Mouse (Mus musculus): Measurements from ENCODE around the gene Vipas39. TPM values are rescaled to one million over a fixed set of nuclear protein-coding genes. Genes with fewer than 3 reads are reported as not detected.

Vipas39 gene
- total RNA-seq, 1 experiment from 2014 or later, result 50.5 TPM

GRCm38 (mm10) chr12:87274853-87275831 is 9.1 kb upstream of the Vipas39 start:
- no peak for ATAC-seq (ENCODE audit: extremely low read depth, insufficient number of reproducible peaks, low FRiP score, poor library complexity, severe bottlenecking)

- no peak for ATAC-seq (ENCODE audit: extremely low read depth, insufficient number of reproducible peaks, low FRiP score, poor library complexity, severe bottlenecking)
Observed at GRCm38 (mm10) chr12:87267682-87268081, 1.6 kb upstream of the Vipas39 start.

- ATAC-seq (ENCODE audit: extremely low read depth, insufficient number of reproducible peaks, low FRiP score, poor library complexity, severe bottlenecking), result no peak
Observed at GRCm38 (mm10) chr12:87266827-87267603, 959 bp upstream of the Vipas39 start.

GRCm38 (mm10) chr12:87265444-87265843 is 612 bp downstream of the Vipas39 start:
- no peak for ATAC-seq (ENCODE audit: extremely low read depth, insufficient number of reproducible peaks, low FRiP score, poor library complexity, severe bottlenecking)

- ATAC-seq (ENCODE audit: extremely low read depth, insufficient number of reproducible peaks, low FRiP score, poor library complexity, severe bottlenecking), result no peak
Observed at GRCm38 (mm10) chr12:87260562-87260961, 5.5 kb downstream of the Vipas39 start.

- no peak for ATAC-seq (ENCODE audit: extremely low read depth, insufficient number of reproducible peaks, low FRiP score, poor library complexity, severe bottlenecking)
Observed at GRCm38 (mm10) chr12:87256629-87257028, 9.4 kb downstream of the Vipas39 start.

- no peak for ATAC-seq (ENCODE audit: extremely low read depth, insufficient number of reproducible peaks, low FRiP score, poor library complexity, severe bottlenecking)
Observed at GRCm38 (mm10) chr12:87253878-87254277, 12.2 kb downstream of the Vipas39 start.

GRCm38 (mm10) chr12:87250161-87250560 is 15.9 kb downstream of the Vipas39 start:
- ATAC-seq (ENCODE audit: extremely low read depth, insufficient number of reproducible peaks, low FRiP score, poor library complexity, severe bottlenecking), result no peak

- ATAC-seq (ENCODE audit: extremely low read depth, insufficient number of reproducible peaks, low FRiP score, poor library complexity, severe bottlenecking), result no peak
Observed at GRCm38 (mm10) chr12:87238632-87239031, 27.4 kb downstream of the Vipas39 start, which contains the start of gene Noxred1. Gene Noxred1 (minus strand): TSS chr12:87238732.

GRCm38 (mm10) chr12:87236882-87237483 is 29.1 kb downstream of the Vipas39 start:
- ATAC-seq (ENCODE audit: extremely low read depth, insufficient number of reproducible peaks, low FRiP score, poor library complexity, severe bottlenecking), result peak; percentile 80

- ATAC-seq (ENCODE audit: extremely low read depth, insufficient number of reproducible peaks, low FRiP score, poor library complexity, severe bottlenecking), result no peak
Observed at GRCm38 (mm10) chr12:87230379-87230895, 35.6 kb downstream of the Vipas39 start.

GRCm38 (mm10) chr12:87229633-87230032 is 36.4 kb downstream of the Vipas39 start:
- ATAC-seq (ENCODE audit: extremely low read depth, insufficient number of reproducible peaks, low FRiP score, poor library complexity, severe bottlenecking), result no peak

- ATAC-seq (ENCODE audit: extremely low read depth, insufficient number of reproducible peaks, low FRiP score, poor library complexity, severe bottlenecking), result no peak
Observed at GRCm38 (mm10) chr12:87226801-87227200, 39.3 kb downstream of the Vipas39 start.

GRCm38 (mm10) chr12:87224950-87225349 is 41.1 kb downstream of the Vipas39 start:
- no peak for ATAC-seq (ENCODE audit: extremely low read depth, insufficient number of reproducible peaks, low FRiP score, poor library complexity, severe bottlenecking)

GRCm38 (mm10) chr12:87219362-87219761 is 46.7 kb downstream of the Vipas39 start:
- ATAC-seq (ENCODE audit: extremely low read depth, insufficient number of reproducible peaks, low FRiP score, poor library complexity, severe bottlenecking), result no peak

- ATAC-seq (ENCODE audit: extremely low read depth, insufficient number of reproducible peaks, low FRiP score, poor library complexity, severe bottlenecking), result no peak
Observed at GRCm38 (mm10) chr12:87217596-87217995, 48.5 kb downstream of the Vipas39 start.

GRCm38 (mm10) chr12:87216053-87216452 is 50.0 kb downstream of the Vipas39 start:
- ATAC-seq (ENCODE audit: extremely low read depth, insufficient number of reproducible peaks, low FRiP score, poor library complexity, severe bottlenecking), result no peak

GRCm38 (mm10) chr12:87212844-87213606 is 53.0 kb downstream of the Vipas39 start:
- ATAC-seq (ENCODE audit: extremely low read depth, insufficient number of reproducible peaks, low FRiP score, poor library complexity, severe bottlenecking), result no peak
